Mouse (Mus musculus) right cerebral cortex, postnatal 10 days (tissue): ENCODE results near the gene Cd160.

Experiments used
- DNase-seq, 2 experiments: peaks; one replicate each; pipeline ENCODE4 v3.0.0; 2021; ENCODE audit warnings: low spot score in 2 of 2

The Cd160 gene

DNA sequence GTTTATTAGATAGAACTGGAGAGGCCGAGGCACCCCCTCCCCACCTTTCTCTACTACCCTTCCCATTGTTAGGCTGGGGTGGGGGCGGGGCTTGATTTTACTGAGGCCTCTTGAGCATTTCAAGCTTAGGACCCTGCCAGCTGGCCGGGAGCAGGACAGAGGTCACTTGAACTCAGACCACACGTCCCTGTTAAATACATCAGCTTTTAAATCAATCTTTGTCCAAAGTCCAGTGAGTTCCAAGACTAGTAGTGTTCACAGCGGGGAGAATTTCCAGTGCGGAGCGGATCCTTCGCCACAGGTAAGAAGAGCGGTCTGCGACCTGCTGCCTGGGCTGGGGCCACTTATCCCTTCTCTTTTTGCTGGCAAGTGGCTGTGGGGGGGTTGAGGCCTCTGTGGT, 705 bp upstream of the Cd160 start:
- no peak for DNase-seq

DNA sequence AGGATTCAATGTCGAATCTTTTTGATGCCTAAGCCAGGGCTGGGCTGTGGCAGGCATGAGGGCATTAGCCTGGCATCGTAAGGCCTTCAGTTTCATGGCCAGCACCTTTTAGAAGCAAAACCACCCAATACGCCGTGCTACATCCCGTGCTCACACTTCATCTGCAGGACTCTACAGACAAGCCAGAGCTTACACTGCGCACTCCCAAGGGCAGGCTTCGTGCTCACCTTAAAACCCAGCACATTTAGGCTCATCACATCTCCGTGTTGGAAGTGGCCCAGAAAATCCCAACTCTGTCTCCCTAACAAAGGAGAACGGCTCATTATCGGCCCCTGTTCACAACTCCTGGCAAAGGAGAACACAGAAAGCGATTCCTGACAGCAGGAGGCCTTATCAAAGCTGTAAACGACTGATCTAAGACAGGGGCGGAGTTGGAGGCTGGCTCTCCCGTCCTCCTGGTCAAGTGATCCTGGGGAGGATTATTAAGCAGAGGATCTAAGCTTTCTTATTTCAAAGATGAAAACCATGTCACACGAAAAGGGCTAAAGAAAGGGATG, 765 bp downstream of the Cd160 start:
- no peak for DNase-seq

DNA sequence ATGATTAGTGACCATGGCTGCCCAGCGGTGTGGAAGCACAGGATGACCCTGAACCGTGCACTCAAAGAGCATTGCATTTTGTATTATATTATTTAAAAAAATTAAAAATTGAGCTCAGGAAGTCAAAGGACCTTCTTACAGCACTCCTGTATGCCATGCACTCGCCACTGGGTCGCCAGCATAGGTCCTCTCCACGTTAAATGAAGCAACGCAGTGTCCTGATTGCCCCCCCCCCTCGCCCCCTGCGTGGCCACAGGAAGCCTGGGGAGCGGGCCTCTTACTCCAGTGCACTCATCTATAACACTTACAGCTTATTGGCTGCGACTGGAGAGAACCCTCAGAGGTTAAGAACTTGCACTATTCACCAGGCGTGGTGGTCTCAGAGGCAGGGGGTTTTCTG, 3.9 kb downstream of the Cd160 start:
- no peak for DNase-seq

DNA sequence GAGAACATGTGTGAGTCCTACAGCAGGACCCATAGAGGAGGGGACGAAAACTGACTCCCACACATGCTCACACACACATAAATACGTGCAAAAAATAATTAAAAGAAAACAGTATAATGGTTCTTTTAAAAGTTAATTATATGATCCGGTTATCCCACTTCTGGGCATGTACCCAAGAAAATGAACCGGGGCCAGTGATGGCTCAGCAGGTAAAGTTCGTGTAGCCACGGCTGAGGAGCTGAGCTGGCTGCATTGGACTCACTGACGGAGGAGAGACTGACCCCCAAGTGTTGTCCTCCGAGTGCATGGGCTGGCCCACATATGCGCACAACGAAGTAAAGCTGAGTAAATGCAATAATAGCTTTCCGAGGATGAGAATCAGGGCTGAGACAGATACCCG, 4.5 kb downstream of the Cd160 start:
- DNase-seq, result no peak

DNA sequence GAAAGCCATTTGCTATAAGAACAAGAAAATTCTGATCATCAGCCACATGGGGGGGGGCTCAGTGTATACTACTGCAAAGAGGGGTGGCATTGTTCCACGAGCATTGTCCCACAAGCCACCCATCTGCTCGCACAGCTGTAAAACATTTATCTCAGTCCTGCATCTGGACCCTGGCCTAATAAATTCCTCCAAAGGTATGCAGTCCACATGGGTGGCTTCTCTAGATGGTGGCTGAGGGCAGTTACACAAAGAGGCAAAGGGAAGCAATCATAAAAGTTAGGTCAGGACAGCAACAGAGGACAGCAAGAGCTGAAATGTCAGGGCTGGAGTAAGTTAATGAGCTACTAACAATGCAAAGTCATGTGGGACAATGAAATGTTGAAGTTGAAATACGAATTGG, 5.5 kb downstream of the Cd160 start:
- DNase-seq, result no peak

DNA sequence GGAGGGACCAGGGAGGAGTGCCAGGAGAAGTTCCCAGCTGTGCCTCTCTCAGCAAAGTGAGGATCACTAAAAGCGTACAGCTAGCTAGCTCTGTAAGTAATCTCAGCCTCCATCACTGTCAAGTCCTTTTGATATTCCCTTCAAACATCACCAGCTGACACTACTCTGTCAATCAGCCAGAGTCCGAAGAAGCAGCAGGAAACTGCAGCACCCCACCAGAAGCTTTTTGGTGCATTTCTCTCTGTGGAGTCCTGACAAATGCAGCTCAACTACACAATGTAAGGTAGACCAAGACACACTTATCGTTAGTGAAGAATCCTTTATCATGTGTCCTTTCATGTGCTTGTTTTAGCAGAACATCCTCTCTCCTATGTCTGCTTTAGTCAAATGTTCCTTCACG, 7.6 kb downstream of the Cd160 start:
- DNase-seq, result no peak

DNA sequence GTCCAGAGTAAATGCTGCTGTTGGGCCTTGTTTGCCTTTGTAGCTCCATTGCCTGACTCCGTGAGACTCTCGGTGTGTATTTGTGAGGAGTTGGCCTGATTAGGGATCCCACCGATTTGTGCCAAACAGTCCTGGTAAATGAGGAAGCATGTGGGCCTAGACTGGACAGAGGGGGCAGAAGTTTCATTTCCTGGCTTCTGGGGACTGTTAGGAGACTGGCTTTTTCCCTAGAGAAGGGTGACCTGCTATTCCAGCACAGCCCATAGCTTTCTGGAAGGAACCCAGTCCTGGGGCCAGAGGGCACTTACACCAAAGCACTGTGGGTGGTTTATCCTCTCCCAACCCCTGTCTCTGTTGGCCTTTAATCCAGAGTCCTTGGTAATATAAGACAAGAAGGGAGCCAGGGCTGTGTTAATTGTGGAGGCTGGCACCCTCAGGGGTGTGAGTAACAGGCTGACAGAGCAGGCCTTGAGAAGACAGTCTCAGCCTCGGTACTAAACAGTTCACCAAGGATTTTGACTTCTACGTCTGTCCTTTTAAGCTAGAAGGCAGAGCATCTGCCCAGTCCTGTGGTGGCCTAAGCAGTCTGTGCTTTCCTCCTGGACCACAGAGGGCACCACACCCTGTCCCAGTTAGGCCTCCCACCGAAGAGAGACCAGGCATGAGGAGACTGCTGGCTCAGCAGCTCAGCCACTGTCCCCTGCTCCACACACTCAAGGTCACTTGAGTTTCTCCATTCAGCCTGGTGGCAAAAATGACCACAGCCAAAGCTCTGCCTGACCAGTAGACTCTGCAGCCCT, 8.8 kb downstream of the Cd160 start:
- DNase-seq, result no peak

DNA sequence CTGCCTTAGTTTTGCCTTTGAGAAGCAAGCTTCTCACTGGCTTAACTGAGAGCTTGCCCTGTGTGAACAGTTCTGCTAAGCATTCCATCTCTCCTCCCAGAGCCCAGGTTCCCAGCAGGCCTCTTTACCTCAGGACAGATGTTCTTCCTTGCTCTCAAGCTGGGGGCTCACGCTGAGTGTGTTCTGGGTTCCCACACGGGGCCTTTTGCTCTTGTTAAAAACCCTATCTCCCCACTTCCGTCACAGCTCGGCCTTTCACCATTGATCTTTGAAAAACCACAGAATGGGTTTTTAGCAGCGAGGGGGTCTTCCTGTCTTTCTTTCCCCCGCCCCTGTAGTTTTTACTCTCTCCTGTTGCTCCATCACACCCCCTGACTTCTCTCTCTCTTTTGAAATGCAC, 14.8 kb downstream of the Cd160 start:
- no peak for DNase-seq

DNA sequence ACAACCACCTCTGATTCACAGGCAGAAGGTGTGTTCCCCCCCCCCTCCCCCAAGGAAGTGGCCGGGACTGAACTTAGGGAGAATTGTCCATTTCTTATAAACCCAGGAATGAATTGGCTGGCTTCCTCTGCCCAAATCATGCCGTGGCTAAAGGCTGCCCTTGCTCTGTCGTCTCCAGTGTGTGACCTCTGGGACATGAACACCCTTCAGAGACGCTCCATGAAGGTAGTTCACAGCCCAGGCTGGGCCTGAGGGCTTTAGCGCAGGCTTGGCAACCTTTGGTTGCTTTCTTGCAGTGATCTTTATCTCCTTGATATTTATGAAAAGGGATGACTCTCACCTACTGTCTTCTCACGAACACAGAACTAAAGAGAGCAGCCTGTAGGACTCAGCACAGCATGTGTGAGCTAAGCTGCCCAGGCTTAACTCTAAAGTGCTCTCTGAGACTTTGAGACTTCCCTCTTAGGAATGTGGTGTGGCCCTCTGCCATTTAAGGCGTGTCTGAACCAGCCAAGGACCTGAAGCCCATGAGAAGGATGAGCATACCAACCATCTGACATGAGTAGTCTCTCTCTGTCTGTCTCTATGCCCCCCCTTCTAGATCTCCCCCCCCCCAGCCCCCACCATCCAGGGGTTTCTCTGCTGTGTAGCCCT, 15.4 kb downstream of the Cd160 start:
- no peak for DNase-seq

DNA sequence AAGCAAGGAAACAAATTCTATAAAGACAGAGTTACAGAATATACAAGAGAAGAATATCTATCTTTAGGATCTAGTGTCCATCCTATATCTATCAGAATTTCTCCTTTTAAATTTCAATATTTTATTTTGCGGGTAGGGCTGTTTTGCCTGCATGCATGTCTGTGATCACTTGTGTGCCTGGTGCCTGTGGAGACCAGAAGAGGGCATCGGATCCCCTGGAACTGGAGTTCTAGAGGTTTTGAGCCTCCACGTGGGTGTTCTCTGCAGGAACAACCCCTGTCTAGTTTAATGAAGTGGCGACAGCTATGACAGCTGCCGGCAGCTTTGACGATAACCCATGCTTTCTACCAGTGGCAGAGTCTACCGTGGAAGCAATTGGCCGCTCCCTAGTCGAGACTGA, 16.0 kb downstream of the Cd160 start:
- DNase-seq, result peak; percentile 38 to 44

DNA sequence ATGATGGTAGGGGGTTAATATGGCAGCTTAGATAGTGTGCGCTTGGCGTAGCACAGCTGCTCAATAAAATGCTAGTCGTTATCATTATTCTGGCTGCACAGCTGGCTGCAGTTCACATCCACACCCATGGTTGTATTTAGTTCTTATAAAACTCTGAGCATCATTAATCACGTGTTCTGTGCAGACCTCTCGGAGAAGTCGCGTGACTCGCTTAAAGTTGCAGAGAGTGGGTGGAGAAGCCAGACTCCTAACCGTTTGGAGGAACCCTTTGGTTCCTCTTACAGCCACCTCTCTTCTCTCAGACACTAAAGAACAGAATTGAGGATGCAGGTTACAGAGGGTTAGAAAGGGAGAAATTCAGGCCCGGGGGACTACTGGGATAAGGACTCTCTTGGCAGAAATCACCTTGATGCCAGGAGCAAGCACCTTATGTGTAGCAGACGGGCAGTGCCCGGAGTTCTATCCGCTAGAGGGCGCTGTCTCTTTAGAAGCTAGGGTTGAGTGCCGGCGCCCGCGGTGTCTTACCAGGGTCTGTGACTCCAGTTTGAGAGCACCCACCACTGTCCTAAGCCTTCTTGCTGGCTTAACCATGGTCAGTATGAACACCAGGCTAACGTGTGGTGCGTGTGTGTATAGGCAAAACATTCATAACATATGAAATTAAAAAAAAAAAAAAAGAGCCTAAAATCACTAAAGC, 16.6 kb downstream of the Cd160 start:
- peak; percentile 67 to 80 for DNase-seq

DNA sequence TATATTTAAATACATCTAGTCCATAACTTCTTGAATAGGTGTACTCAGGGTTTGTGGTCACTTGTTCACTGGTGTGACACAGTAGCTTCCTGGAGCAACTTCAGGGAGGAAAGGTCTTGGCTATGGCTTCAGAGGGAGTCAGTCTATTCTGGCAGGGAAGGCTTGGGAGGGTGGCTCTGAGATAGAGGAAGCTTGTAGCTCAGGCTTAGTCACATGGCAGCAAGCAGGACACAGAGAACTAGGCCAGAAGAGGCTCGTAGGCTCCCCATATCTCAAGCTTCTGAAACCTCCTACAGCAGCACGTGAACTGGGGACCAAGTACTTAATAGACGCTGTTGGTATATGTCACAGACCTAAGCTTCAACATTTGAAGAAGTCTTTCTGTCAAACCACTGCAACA, 17.9 kb downstream of the Cd160 start:
- no peak for DNase-seq

DNA sequence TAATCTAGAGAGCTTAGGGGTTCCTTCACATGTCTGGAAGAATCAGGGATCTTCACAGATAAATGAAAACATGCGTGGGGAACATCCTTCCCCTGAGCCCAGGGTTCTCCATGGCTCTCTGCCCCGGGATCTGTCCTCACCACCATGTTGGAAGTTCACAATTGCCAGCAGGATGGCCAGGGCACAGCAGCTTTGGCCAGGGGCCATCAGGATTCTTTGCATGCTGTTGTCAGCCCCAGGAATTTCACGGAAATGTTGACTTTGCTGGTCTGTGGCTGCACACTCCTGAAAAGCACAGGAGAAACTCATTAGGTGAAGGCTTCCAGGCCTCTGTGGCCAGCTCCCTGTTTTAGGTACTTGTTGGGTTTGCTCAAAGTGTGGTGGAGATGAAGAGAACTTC, 20.5 kb downstream of the Cd160 start:
- no peak for DNase-seq

DNA sequence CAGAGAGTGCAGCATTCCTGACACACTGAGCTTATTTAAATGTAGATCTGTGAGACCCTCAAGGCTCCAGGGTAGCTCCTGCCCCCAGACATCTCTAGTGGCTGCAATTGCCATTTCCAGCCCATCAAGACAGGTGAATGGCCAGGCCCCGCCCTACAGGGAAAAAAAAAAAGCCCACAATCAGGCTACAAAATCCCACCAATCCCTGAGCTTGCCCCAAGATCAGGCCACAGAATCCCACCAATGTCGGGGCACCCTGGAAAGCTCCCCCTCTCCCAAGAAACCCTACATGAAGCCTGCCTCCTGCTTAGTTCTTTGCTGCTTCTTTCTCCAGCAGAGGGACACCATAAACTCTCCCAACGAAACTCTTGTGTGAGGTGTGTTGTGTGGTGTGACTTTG, 21.0 kb downstream of the Cd160 start:
- DNase-seq, result no peak

DNA sequence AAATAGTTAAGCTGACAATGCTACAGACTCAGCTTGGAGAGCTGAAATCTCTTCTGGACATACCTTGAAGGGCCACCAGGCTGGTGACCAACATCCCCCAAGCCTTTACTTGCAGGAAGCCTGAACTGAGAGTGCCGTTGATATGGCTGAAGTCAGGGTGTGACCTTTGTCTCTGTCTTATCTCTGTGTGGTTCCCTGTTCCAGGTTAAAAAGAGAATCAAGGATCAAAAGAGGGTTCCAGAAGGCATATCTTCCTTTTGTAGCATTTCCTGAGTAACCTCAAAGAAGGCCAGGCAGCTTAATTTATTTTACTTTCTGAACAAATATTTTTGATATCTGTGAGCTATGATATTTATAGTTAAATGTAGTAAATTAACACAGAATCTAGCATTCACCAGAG, 26.9 kb downstream of the Cd160 start:
- no peak for DNase-seq

DNA sequence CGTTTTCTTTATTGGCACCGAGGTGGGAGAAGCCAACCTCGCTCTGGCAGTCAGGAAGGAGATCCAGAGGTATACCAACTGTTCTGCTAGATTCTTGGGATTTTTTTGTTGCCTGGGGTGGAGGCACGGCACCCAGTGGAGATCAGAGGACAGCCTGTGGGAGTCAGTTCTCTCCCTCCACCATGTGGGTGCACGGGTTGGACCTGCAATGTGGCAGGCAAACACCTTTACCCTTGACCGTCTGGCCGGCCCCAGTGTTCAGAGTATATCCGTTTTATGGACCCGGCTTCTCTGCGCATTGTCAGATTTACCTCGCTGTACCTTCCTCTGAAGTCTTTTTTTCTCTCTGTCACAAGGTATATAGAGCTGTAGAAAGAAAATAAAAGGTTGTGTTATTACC, 28.9 kb downstream of the Cd160 start:
- no peak for DNase-seq

DNA sequence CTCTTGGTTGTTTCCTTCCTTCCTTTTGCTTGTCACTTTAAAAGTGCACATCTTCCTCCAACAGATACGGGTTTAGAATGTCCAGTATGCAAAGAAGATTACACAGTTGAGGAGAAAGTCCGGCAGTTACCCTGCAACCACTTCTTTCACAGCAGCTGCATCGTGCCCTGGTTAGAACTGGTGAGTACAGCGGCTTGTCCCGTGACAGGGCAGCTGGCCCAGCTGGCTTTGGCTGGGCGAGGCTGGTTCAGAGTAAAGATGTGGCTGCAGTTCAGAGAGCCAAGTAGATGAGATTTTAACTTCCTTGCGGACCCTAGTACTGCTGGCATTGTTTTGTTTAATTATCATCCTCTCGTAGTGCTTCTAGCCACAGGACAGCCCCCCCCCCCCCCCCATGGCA, 40.6 kb downstream of the Cd160 start:
- no peak for DNase-seq

DNA sequence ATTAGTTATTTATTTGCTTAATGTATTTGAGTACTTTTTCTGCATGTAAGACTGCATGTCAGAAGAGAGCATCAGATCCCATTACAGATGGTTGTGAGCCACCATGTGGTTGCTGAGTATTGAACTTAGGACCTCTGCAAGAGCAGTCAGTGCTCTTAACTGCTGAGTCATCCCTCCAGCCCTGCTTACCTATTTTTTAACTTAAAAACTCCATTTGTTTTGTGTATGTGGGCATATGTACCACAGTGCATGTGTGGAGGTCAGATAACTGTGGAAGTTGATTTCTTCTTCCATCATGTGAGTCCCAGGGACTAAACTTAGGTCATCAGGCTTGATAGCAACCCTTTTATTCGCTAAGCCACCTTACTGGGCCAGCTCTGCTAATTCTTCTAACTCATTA, 41.4 kb downstream of the Cd160 start:
- DNase-seq, result no peak

DNA sequence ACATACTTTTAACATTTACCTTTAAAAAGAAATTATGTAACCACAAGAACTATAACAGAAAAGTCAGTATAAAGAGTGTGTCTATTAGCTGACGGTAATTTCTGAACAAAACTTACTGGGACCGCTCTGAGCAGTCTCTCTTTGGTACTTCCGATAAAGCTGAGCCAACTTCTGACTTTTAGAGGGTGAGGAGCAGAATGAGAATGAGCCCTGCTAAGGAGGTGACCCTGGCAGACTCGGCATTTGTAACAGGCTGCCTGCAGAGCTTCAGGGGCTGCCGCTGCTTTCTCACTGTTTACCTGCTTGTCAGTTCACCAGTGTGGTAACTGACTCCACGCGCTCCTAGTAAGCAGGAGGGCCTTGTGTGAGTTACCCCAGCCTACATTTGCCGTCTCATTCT, 46.9 kb downstream of the Cd160 start:
- no peak for DNase-seq

DNA sequence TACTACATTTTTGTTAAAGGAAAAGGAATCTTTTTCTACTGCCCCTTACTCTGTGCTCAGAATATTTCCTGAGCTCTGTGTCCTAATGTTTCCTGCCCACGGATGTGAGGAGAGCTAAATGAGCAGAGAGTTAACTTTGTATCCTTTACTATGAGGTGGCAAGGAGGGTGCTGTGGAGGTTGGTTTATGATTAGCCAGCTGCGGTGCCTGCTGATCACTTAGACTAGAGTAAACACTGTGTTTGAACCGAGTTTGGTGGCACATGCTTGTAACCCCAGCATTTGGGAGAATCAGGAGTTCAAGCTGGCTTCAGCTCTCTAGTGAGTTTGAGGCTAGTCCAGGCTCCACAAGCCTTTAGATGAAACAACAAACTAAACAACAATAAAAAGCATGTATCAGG, 52.0 kb downstream of the Cd160 start:
- no peak for DNase-seq

DNA sequence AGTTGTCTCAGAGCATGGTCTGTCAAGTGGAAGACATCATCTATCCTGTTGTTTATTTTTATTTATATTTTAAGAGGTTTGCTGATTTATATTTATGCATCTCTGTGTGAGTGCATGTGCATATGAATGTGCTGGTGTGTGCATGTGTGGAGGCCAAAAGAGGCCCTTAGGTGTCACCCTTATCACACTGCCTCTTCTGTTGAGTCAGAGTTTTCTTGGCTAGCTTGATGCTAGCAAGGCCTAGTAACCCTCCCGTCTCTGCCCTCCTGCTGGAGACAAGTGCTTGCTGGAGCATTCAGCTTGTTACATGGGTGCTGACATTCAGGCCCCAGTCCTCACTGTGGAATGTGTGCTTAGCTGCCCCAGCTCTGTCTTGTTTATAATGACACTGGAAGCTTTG, 56.2 kb downstream of the Cd160 start:
- no peak for DNase-seq

DNA sequence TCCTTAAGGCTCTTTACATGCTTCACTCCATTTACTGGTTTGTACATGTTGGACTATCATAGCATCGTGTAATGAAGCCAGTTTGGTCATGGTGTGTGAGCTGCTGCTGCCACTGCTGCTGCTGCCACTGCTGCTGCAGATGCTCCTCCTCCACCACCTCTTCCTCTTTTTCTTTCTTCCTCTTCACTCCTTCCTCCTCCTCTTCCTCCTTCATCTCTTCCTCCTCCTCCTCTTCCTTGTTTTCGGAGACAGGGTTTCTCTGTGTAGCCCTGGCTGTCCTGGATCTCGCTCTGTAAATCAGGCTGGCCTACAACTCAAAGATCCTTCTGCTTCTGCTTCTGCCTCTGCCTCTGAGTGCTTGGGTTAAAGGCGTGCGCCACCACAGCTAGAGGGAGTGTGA, 59.2 kb downstream of the Cd160 start:
- no peak for DNase-seq

DNA sequence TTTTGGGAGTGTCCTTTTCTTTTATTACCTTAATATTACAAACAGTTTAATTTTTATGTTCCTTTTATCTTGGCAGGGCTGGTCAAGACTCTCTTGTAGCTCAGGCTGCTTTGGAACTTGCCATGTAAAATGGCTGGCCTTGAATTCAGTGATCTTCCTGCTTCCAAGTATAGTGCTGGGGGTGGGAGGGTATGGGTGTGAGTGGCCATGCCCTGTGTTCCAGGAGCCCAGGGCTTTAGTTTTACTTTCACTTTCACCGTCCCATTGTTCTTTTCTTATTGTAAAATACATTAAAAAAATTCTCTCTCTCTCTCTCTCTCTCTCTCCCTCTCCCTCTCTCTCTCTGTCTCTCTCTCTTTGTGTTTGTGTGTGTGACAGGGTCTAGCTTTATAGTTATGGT, 64.6 kb downstream of the Cd160 start:
- DNase-seq, result no peak
